Mouse (Mus musculus) midbrain, embryonic 16.5 days (tissue): Measurements from ENCODE around the gene Adamtsl5. TPM values are rescaled to one million over a fixed set of nuclear protein-coding genes. Genes with fewer than 3 reads are reported as not detected.
"Not testable (repeated sequence)": the region's sequence is repeated elsewhere in the genome, so short reads cannot be mapped to it uniquely, and the experiment has no call there.

Experiments
- ATAC-seq: fragments of 200-750 bp; cut with Nextera tagmentation; 2 replicates; pipeline ENCODE4 v1.8.0; 2017; ENCODE audit warnings: moderate TSS enrichment
- H3K27ac ChIP-seq: fragments of 300-500 bp; sonication (generic); 2 replicates; pipeline ENCODE4 v1.5.1; 2014; ENCODE audit warnings: mild to moderate bottlenecking, low read length, mixed read lengths
- H3K27me3 ChIP-seq: fragments of 300-500 bp; sonication (generic); 2 replicates; pipeline ENCODE4 v1.6.1; 2014; ENCODE audit warnings: low read depth, low read length, mixed read lengths; ENCODE audit not compliant: control insufficient read depth, insufficient read depth
- H3K36me3 ChIP-seq: fragments of 300-500 bp; sonication (generic); 2 replicates; pipeline ENCODE4 v1.6.1; 2014; ENCODE audit warnings: mild to moderate bottlenecking, low read length, moderate library complexity, mixed read lengths; ENCODE audit not compliant: control insufficient read depth, insufficient read depth
- H3K4me1 ChIP-seq: fragments of 300-500 bp; sonication (generic); 2 replicates; pipeline ENCODE4 v1.6.1; 2014; ENCODE audit warnings: mild to moderate bottlenecking, low read length, mixed read lengths; ENCODE audit not compliant: control insufficient read depth, insufficient read depth
- H3K4me2 ChIP-seq: fragments of 300-500 bp; sonication (generic); 2 replicates; pipeline ENCODE4 v1.6.1; 2014; ENCODE audit warnings: mild to moderate bottlenecking, low read length, mixed read lengths
- H3K4me3 ChIP-seq: fragments of 300-500 bp; sonication (generic); 2 replicates; pipeline ENCODE4 v1.5.1; 2014; ENCODE audit warnings: low read depth, mild to moderate bottlenecking, low read length, moderate library complexity, mixed read lengths
- H3K9ac ChIP-seq: fragments of 300-500 bp; sonication (generic); 2 replicates; pipeline ENCODE4 v1.6.1; 2014; ENCODE audit warnings: low read depth, low read length, mixed read lengths
- H3K9me3 ChIP-seq: fragments of 300-500 bp; sonication (generic); replicated peaks from 2 replicates; pipeline ENCODE4 v1.6.1; 2014; ENCODE audit warnings: mild to moderate bottlenecking, low read length, mixed read lengths; ENCODE audit not compliant: control insufficient read depth, poor library complexity, severe bottlenecking
- WGBS: fragments of 180-500 bp; shearing (Covaris S2); extraction: QIAGEN DNeasy Blood & Tissue Kit; methylation state at CpG from one replicate; pipeline ENCODE4 v1.1.7; 2014; 5-methylcytosine and 5-hydroxymethylcytosine counted together
- polyA plus RNA-seq: library from polyadenylated mRNA; unstranded; fragments of >200 nt; fragmentation: Nextera tagmentation; extraction: Ambion mirVana; gene quantifications from 2 replicates; pipeline ENCODE4 v1.2.1, GENCODE M21; 2015

Adamtsl5 gene
- polyA plus RNA-seq, 1 experiment from 2014 or later, result 0.38 TPM

- Histone ChIP-seq H3K4me1 (no peaks in the 10 kb centered on the region), H3K9ac (no peak overlapping the region), H3K27ac (no peak overlapping the region), H3K9me3 (no peaks in the 10 kb centered on the region), H3K4me3 (no peak overlapping the region), H3K27me3 (peaks cover 76% of the 10 kb centered on the region), H3K36me3 (no peaks in the 10 kb centered on the region), H3K4me2 (no peak overlapping the region)
- peak; percentile 69 for ATAC-seq
- WGBS, result 3% methylated on average over 7 of the region's 7 CpGs
Measured at GRCm38 (mm10) chr10:80350292-80350691, 2.1 kb upstream of the Adamtsl5 start.

GRCm38 (mm10) chr10:80348981-80349380 is 769 bp upstream of the Adamtsl5 start:
- no peak overlapping the region for H3K4me3 ChIP-seq
- peaks cover 78% of the 10 kb centered on the region for H3K27me3 ChIP-seq
- H3K4me1 ChIP-seq, result no peaks in the 10 kb centered on the region
- no peak for ATAC-seq
- H3K9ac ChIP-seq, result no peak overlapping the region
- H3K27ac ChIP-seq, result no peak overlapping the region
- no peaks in the 10 kb centered on the region for H3K9me3 ChIP-seq
- 9% methylated on average over 25 of the region's 26 CpGs for WGBS
- H3K36me3 ChIP-seq, result no peaks in the 10 kb centered on the region
- no peak overlapping the region for H3K4me2 ChIP-seq

GRCm38 (mm10) chr10:80347514-80347967 is 671 bp downstream of the Adamtsl5 start:
- H3K36me3 ChIP-seq, result no peaks in the 10 kb centered on the region
- no peak overlapping the region; the same call in 1 of the 2 replicates for H3K4me3 ChIP-seq
- H3K9me3 ChIP-seq, result no peaks in the 10 kb centered on the region
- no peak overlapping the region for H3K4me2 ChIP-seq
- H3K9ac ChIP-seq, result no peak overlapping the region
- no peak for ATAC-seq
- peaks cover 82% of the 10 kb centered on the region for H3K27me3 ChIP-seq
- no peak overlapping the region for H3K27ac ChIP-seq
- 13% methylated on average over 17 of the region's 17 CpGs for WGBS
- peaks cover 6% of the 10 kb centered on the region for H3K4me1 ChIP-seq

- H3K9me3 ChIP-seq, H3K4me2 ChIP-seq, H3K4me3 ChIP-seq, H3K36me3 ChIP-seq, ATAC-seq, H3K9ac ChIP-seq, H3K27ac ChIP-seq: not testable (repeated sequence)
- peaks cover 12% of the 10 kb centered on the region for H3K4me1 ChIP-seq
- WGBS, result 75% methylated on average over 5 of the region's 6 CpGs
- H3K27me3 ChIP-seq, result peaks cover 89% of the 10 kb centered on the region
Measured at GRCm38 (mm10) chr10:80345929-80346328, 2.3 kb downstream of the Adamtsl5 start.

GRCm38 (mm10) chr10:80345122-80345521 is 3.1 kb downstream of the Adamtsl5 start:
- no peak overlapping the region for H3K9ac ChIP-seq
- no peaks in the 10 kb centered on the region for H3K36me3 ChIP-seq
- under 1% methylated on average over 16 of the region's 16 CpGs for WGBS
- no peak for ATAC-seq
- peaks cover 89% of the 10 kb centered on the region for H3K27me3 ChIP-seq
- H3K4me1 ChIP-seq, result peaks cover 12% of the 10 kb centered on the region
- H3K4me2 ChIP-seq, result no peak overlapping the region
- no peak overlapping the region for H3K27ac ChIP-seq
- H3K9me3 ChIP-seq, result no peaks in the 10 kb centered on the region
- no peak overlapping the region for H3K4me3 ChIP-seq

- Histone ChIP-seq H3K4me3 (no peak overlapping the region), H3K4me1 (peaks cover 12% of the 10 kb centered on the region), H3K9ac (no peak overlapping the region), H3K36me3 (no peaks in the 10 kb centered on the region), H3K4me2 (no peak overlapping the region), H3K9me3 (no peaks in the 10 kb centered on the region), H3K27ac (no peak overlapping the region), H3K27me3 (peaks cover 81% of the 10 kb centered on the region)
- ATAC-seq, result no peak
- 44% methylated on average over 9 of the region's 9 CpGs for WGBS
Measured at GRCm38 (mm10) chr10:80344131-80344661, 4.0 kb downstream of the Adamtsl5 start.

- Histone ChIP-seq H3K27ac (no peak overlapping the region), H3K4me2 (peak overlapping the region; percentile 59), H3K4me3 (peak overlapping the region; percentile 34), H3K4me1 (peaks cover 12% of the 10 kb centered on the region), H3K36me3 (no peaks in the 10 kb centered on the region), H3K27me3 (peaks cover 73% of the 10 kb centered on the region), H3K9me3 (no peaks in the 10 kb centered on the region), H3K9ac (0 out of 2 replicates have a peak overlapping the region, but pooled peaks have one; percentile 3)
- 28% methylated on average over 13 of the region's 13 CpGs for WGBS
- peak; percentile 4; the same call in 1 of the 2 replicates for ATAC-seq
Measured at GRCm38 (mm10) chr10:80343425-80343895, 4.8 kb downstream of the Adamtsl5 start.

- no peak overlapping the region for H3K9ac ChIP-seq
- peak; percentile 71 for ATAC-seq
- H3K9me3 ChIP-seq, result no peaks in the 10 kb centered on the region
- 2% methylated on average over 26 of the region's 33 CpGs for WGBS
- no peak overlapping the region for H3K27ac ChIP-seq
- H3K4me2 ChIP-seq, result peak overlapping the region; percentile 59
- peaks cover 12% of the 10 kb centered on the region for H3K4me1 ChIP-seq
- no peaks in the 10 kb centered on the region for H3K36me3 ChIP-seq
- peak overlapping the region; percentile 34 for H3K4me3 ChIP-seq
- peaks cover 68% of the 10 kb centered on the region for H3K27me3 ChIP-seq
Measured at GRCm38 (mm10) chr10:80342749-80343424, 5.3 kb downstream of the Adamtsl5 start.

GRCm38 (mm10) chr10:80342305-80342748 is 5.9 kb downstream of the Adamtsl5 start:
- Histone ChIP-seq H3K9ac (no peak overlapping the region), H3K4me1 (peaks cover 12% of the 10 kb centered on the region)
- peak; percentile 43 for ATAC-seq

More at GRCm38 (mm10) chr10:80342305-80342748, 5.9 kb downstream of the Adamtsl5 start:
- WGBS, result 2% methylated on average over 26 of the region's 26 CpGs
- Histone ChIP-seq H3K27me3 (peaks cover 62% of the 10 kb centered on the region), H3K9me3 (no peaks in the 10 kb centered on the region), H3K27ac (no peak overlapping the region), H3K4me3 (peak overlapping the region; percentile 34), H3K36me3 (no peaks in the 10 kb centered on the region), H3K4me2 (peak overlapping the region; percentile 59)
